Mouse (Mus musculus) erythroblast, embryonic 14.5 days (primary cell): ENCODE data around the gene Sft2d2. TPM values are rescaled to one million over a fixed set of nuclear protein-coding genes. Genes with fewer than 3 reads are reported as not detected.
A peak's percentile ranks its signal among the peaks of the same experiment; 100 is the strongest.

Experiments used
- H3K27me3 ChIP-seq: 2 replicates; pipeline ENCODE4 v1.6.1; 2012; ENCODE audit warnings: inconsistent platforms; ENCODE audit not compliant: control insufficient read depth
- H3K36me3 ChIP-seq: 2 replicates; pipeline ENCODE4 v1.6.1; 2012; ENCODE audit warnings: mild to moderate bottlenecking, inconsistent platforms; ENCODE audit not compliant: control insufficient read depth
- H3K4me1 ChIP-seq: 2 replicates; pipeline ENCODE4 v1.6.1; 2012; ENCODE audit warnings: inconsistent platforms; ENCODE audit not compliant: control insufficient read depth
- H3K4me3 ChIP-seq: replicated peaks from 2 replicates; pipeline ENCODE3; 2012; ENCODE audit warnings: moderate library complexity, mild to moderate bottlenecking, inconsistent platforms
- H3K9me3 ChIP-seq: 2 replicates; pipeline ENCODE4 v1.6.1; 2012; ENCODE audit warnings: low read length, inconsistent platforms, mixed read lengths; ENCODE audit not compliant: control insufficient read depth
- GATA1 ChIP-seq: IDR thresholded peaks from 2 replicates; pipeline ENCODE4 v1.6.1; 2012; ENCODE audit warnings: low read length, inconsistent platforms, mixed read lengths
- TAL1 ChIP-seq: IDR thresholded peaks from 3 replicates; pipeline ENCODE4 v1.6.1; 2012; ENCODE audit warnings: low read length, inconsistent platforms, mixed read lengths
- polyA plus RNA-seq: library from polyadenylated mRNA; stranded (reverse); fragments of >175 nt; gene quantifications from 2 replicates; pipeline ENCODE4 v1.2.3, GENCODE M21; 2012

Sft2d2 gene
- 0.06 and 0.13 TPM in 2 replicates for polyA plus RNA-seq

GRCm38 (mm10) chr1:165193880-165194661 lies at the start of gene Sft2d2:
Sft2d2 (minus strand) TSS chr1:165194438.
- no peak for TF ChIP-seq GATA1
- no peak for TF ChIP-seq TAL1
- H3K4me3 ChIP-seq: peak within 1 kb of the TSS; percentile 86
- H3K9me3 ChIP-seq: no peaks in the 10 kb centered on the region
- H3K36me3 ChIP-seq: no peaks in the 10 kb centered on the region
- H3K4me1 ChIP-seq: peaks cover 39% of the 10 kb centered on the region
- H3K27me3 ChIP-seq: peaks cover 5% of the 10 kb centered on the region; the same call in 1 of the 2 replicates

DNA sequence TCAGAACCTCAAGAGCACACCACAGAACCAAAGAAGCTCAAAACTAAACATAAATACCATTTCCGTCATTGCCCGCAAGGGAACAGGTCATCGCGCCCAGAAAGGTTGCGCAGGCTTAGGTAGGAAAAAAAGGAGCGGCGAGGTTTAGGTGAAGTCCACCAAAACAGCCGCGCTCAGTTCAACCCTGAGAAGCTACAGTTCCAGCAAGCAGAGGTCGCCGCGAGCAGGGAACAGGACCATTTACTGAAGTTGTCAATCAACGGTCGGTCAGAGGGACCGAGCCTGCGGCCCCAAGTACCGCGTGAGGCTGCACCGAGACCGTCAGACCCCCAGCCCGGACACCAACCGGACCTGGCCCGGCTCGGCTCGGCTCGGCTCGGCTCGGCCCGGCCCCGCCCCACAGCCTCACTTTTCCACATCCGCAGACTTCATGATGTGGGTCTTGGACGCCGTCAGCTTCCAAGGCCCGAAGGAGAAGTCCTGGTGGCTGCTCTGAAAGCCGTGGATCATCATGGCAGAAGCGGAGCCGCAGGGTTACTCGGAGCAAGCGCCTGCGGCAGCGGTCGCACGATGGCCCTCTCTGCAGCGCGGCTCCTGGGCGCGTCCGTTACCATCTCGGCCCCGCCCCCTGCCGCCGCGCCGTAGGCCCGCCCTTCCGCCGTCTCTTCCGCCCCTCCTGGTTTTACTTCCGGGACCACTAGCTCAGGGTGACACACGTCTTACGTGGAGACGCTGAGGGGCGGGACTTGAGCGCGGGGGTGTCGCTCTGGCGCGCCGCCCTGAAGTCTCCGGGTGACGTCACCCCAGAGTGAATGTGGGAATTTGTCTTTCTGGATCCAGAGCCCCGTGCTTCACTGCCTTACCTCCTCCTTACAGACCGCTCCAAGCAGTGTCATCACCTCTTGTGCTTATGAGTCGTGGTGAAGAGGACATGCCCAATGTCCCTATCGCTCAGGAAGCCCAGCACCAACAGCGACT lies 42.4 kb upstream of the Sft2d2 start, which contains the start of gene Tiprl:
Gene Tiprl, minus strand, starts transcription at position 676 of the 978 bp plus-strand sequence.
- no peaks in the 10 kb centered on the region for H3K9me3 ChIP-seq
- peak within 1 kb of the TSS; percentile 99 for H3K4me3 ChIP-seq
- H3K4me1 ChIP-seq: peaks cover 32% of the 10 kb centered on the region
- TF ChIP-seq TAL1: no peak
- TF ChIP-seq GATA1: no peak
- no peaks in the 10 kb centered on the region for H3K27me3 ChIP-seq
- peaks cover 4% of the 10 kb centered on the region for H3K36me3 ChIP-seq

DNA sequence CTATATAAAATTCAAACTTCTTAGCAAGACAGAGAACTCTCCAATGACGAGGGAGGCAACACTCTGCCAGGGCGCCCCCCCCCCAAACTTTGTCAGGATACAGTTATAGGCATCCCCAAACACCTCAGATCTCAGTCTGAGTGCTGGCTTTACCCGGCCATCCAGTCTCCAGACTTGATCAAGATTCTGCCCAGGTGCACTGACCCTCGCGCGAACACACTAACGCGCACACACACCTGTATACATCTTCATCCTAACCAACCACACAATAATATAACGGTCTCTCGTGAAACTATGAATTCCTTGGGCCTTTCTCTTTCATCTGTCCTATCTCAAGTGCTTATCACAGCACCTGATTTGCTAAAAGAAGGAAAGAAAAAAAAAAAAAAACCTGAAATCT lies 41.6 kb upstream of the Sft2d2 start:
- TF ChIP-seq GATA1 (no peak), TAL1 (no peak)
- peaks cover 4% of the 10 kb centered on the region for H3K36me3 ChIP-seq
- peak overlapping the region; percentile 99 for H3K4me3 ChIP-seq
- H3K27me3 ChIP-seq: no peaks in the 10 kb centered on the region
- H3K9me3 ChIP-seq: no peaks in the 10 kb centered on the region
- H3K4me1 ChIP-seq: peaks cover 32% of the 10 kb centered on the region

- peaks cover 4% of the 10 kb centered on the region for H3K36me3 ChIP-seq
- TF ChIP-seq TAL1 (no peak), GATA1 (no peak)
- H3K27me3 ChIP-seq: no peaks in the 10 kb centered on the region
- H3K4me1 ChIP-seq: peaks cover 32% of the 10 kb centered on the region
- no peak overlapping the region for H3K4me3 ChIP-seq
- no peaks in the 10 kb centered on the region for H3K9me3 ChIP-seq
Observed at GRCm38 (mm10) chr1:165233806-165234205, 39.6 kb upstream of the Sft2d2 start.

DNA sequence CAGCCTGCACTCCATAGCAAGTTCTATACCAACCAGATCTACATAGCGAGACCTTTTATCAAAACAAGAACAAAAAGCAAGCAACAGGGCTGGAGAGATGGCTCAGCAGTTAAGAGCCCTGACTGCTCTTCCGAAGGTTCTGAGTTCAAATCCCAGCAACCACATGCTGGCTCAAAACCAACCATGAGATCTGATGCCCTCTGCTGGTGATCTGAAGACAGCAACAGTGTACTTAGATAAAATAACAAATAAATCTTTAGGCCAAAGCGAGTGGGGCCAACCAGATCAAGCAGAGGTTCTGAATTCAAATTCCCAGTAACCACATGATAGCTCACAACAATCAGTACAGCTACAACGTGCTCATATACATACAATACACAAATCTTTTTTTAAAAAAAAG lies 36.5 kb upstream of the Sft2d2 start:
- TF ChIP-seq GATA1 (no peak), TAL1 (no peak)
- Histone ChIP-seq H3K9me3 (no peaks in the 10 kb centered on the region), H3K27me3 (no peaks in the 10 kb centered on the region), H3K36me3 (peaks cover 16% of the 10 kb centered on the region), H3K4me1 (peaks cover 15% of the 10 kb centered on the region), H3K4me3 (no peak overlapping the region)

- Histone ChIP-seq H3K4me3 (no peak overlapping the region), H3K9me3 (no peaks in the 10 kb centered on the region), H3K4me1 (peaks cover 9% of the 10 kb centered on the region), H3K36me3 (peaks cover 27% of the 10 kb centered on the region), H3K27me3 (no peaks in the 10 kb centered on the region)
- TF ChIP-seq TAL1: no peak
Observed at GRCm38 (mm10) chr1:165229577-165229976, 35.3 kb upstream of the Sft2d2 start.

- H3K27me3 ChIP-seq: no peaks in the 10 kb centered on the region
- H3K4me1 ChIP-seq: no peaks in the 10 kb centered on the region
- H3K4me3 ChIP-seq: no peak overlapping the region
- TF ChIP-seq GATA1 (no peak), TAL1 (no peak)
- no peaks in the 10 kb centered on the region for H3K9me3 ChIP-seq
- peaks cover 80% of the 10 kb centered on the region for H3K36me3 ChIP-seq
Observed at GRCm38 (mm10) chr1:165217023-165217589, 22.9 kb upstream of the Sft2d2 start.

GRCm38 (mm10) chr1:165215831-165216230 lies 21.6 kb upstream of the Sft2d2 start:
- no peaks in the 10 kb centered on the region for H3K4me1 ChIP-seq
- no peaks in the 10 kb centered on the region for H3K27me3 ChIP-seq
- no peaks in the 10 kb centered on the region for H3K9me3 ChIP-seq
- peaks cover 67% of the 10 kb centered on the region for H3K36me3 ChIP-seq
- H3K4me3 ChIP-seq: no peak overlapping the region
- TF ChIP-seq TAL1: no peak
- no peak for TF ChIP-seq GATA1

DNA sequence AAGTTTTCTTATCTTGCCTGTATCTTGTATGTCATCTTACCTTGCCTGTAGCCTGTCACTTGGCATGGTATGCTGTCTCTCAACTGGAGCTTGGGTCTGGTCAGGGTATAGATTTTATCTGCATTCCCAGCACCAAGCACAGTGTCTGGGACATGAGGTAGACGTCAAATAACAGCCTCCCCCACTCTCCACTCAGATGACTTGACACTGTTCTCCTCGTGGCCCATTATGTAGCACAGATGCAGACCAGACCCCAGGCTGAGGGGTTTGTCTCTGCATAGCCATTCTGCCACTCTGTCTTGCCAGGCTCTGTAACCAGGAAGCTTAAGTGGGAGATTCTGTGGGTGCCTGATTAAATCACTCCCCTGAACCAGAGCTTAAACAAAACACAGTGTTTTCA lies 11.4 kb upstream of the Sft2d2 start:
- no peak overlapping the region for H3K4me3 ChIP-seq
- H3K4me1 ChIP-seq: no peaks in the 10 kb centered on the region
- H3K9me3 ChIP-seq: no peaks in the 10 kb centered on the region
- TF ChIP-seq GATA1 (no peak), TAL1 (no peak)
- no peaks in the 10 kb centered on the region for H3K27me3 ChIP-seq
- no peaks in the 10 kb centered on the region for H3K36me3 ChIP-seq
